Mouse (Mus musculus) thymus, adult 2 months (tissue): ENCODE data around the gene Ercc6l.

Experiments
- CTCF ChIP-seq: fragments of 200-500 bp; IDR thresholded peaks from 2 replicates; pipeline ENCODE4 v1.5.1; 2012; ENCODE audit warnings: mild to moderate bottlenecking, control low read depth, low read length, moderate library complexity, borderline replicate concordance; ENCODE audit not compliant: control insufficient read depth, poor library complexity, insufficient read depth; ENCODE audit errors: extremely low read depth
- POLR2A ChIP-seq: fragments of 200-500 bp; IDR thresholded peaks from 2 replicates; pipeline ENCODE4 v1.6.1; 2012; ENCODE audit warnings: mild to moderate bottlenecking, low read length, control low read depth, moderate library complexity; ENCODE audit not compliant: control insufficient read depth, poor library complexity, insufficient read depth; ENCODE audit errors: extremely low read depth

DNA sequence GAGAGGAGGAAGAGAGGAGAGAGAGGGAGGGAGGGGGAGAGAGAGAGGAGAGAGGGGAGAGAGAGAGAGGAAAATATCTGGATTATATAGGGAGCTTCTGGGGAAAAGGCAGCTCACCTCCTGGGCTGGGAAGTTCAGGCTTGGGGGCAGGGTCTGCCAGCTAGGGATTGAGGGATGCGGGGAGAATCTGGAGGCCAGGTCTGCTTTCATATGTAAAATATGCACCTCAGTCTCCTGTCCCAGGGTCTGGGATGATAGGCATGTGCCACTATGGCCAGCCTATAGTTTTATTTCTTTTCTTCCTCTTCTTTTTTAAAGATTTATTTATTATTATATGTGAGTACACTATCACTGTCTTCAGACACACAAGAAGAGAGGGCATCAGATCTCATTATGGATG lies 33.9 kb upstream of the Ercc6l start:
- TF ChIP-seq POLR2A, result no peak
- TF ChIP-seq CTCF, result no peak
